In genomic region chr5:84334481-84334880, GRCm38 (mm10) we compare ENCODE assay signal across 24 mouse cellular contexts.
DNase-seq lines count a peak whose midpoint lies in the region; ATAC-seq and TF ChIP-seq lines count a peak whose summit lies in the region.
"Had no signal": no experiment of that assay in that cellular context is flagged by ENCODE, and none has a peak within 500 bp of the region (broad histone marks: within the 10 kb centered on the region; RNA-seq: fewer than 3 reads in every experiment).

No protein-coding gene starts in this region.

- TF ChIP-seq POLR2A in brain, embryonic 14.5 days (IDR thresholded peaks at IDR 0.05; ENCODE audit: borderline replicate concordance, extremely low read depth, insufficient read depth, insufficient read length, poor library complexity, severe bottlenecking) = no peak

- no peaks in the 10 kb centered on the region for H3K27me3 ChIP-seq in forebrain, embryonic 14.5 days (replicated peaks; ENCODE audit: control insufficient read depth, insufficient read depth, low read length)
- H3K27me3 ChIP-seq in forebrain, embryonic 10.5 days (ENCODE audit: poor library complexity, severe bottlenecking) = no peaks in the 10 kb centered on the region
- no peaks in the 10 kb centered on the region for H3K27me3 ChIP-seq in forebrain, embryonic 15.5 days
- H3K27me3 ChIP-seq in forebrain, embryonic 13.5 days = no peaks in the 10 kb centered on the region
- H3K27me3 ChIP-seq: CH12.LX, Patski had no signal

- H3K9ac ChIP-seq in forebrain, embryonic 14.5 days (ENCODE audit: low read length) = no peak overlapping the region
- no peak overlapping the region for H3K9ac ChIP-seq in forebrain, embryonic 15.5 days (replicated peaks)
- no peak overlapping the region for H3K9ac ChIP-seq in forebrain, embryonic 13.5 days

- H3K4me1 ChIP-seq in forebrain, embryonic 14.5 days (ENCODE audit: control insufficient read depth, insufficient read depth, low read length) = 0 out of 2 replicates have a peak, but pooled peaks cover 2% of the 10 kb centered on the region
- H3K4me1 ChIP-seq in forebrain, embryonic 10.5 days = 0 out of 2 replicates have a peak, but pooled peaks cover 3% of the 10 kb centered on the region
- peaks cover 18% of the 10 kb centered on the region for H3K4me1 ChIP-seq in forebrain, embryonic 15.5 days
- 0 out of 2 replicates have a peak, but pooled peaks cover 8% of the 10 kb centered on the region for H3K4me1 ChIP-seq in forebrain, embryonic 13.5 days

- H3K36me3 ChIP-seq in forebrain, embryonic 14.5 days (ENCODE audit: control insufficient read depth, insufficient read depth, low read length) = peaks cover 6% of the 10 kb centered on the region; the same call in 1 of the 2 replicates
- H3K36me3 ChIP-seq in forebrain, embryonic 10.5 days (replicated peaks) = no peaks in the 10 kb centered on the region
- H3K36me3 ChIP-seq in forebrain, embryonic 15.5 days = no peaks in the 10 kb centered on the region
- peaks cover 8% of the 10 kb centered on the region for H3K36me3 ChIP-seq in forebrain, embryonic 13.5 days (ENCODE audit: poor library complexity, severe bottlenecking)
- H3K36me3 ChIP-seq: G1E had no signal

- H3K27ac ChIP-seq in forebrain, embryonic 14.5 days (ENCODE audit: low read depth, low read length) = no peak overlapping the region
- H3K27ac ChIP-seq in forebrain, embryonic 10.5 days = no peak overlapping the region
- H3K27ac ChIP-seq in forebrain, embryonic 15.5 days (replicated peaks) = no peak overlapping the region
- no peak overlapping the region for H3K27ac ChIP-seq in forebrain, embryonic 13.5 days

- DNase-seq in forebrain, embryonic 14.5 days (ENCODE audit: low spot score) = peak; percentile 72
- DNase-seq in forebrain, embryonic 10.5 days (ENCODE audit: extremely low spot score, low spot score) = no peak
- peak; percentile 17 for DNase-seq in Muller cell, postnatal 12 days (ENCODE audit: inconsistent ontology term)
- peak; percentile 82 for DNase-seq in brain, embryonic 14.5 days (ENCODE audit: low read depth)
- DNase-seq in lung, postnatal 25 days (ENCODE audit: low spot score) = no peak
- DNase-seq in lung, postnatal 10 days = no peak
- DNase-seq: adrenal gland, adult 2 months; adrenal gland, adult 8-10 months; adrenal gland, postnatal 10 days; adrenal gland, postnatal 14 days; adrenal gland, postnatal 25 days; adrenal gland, postnatal 36 days; B cell, adult 2 months; cerebellum, adult 11 months; cerebellum, adult 11-12 months; cerebellum, adult 18-20 months; cerebellum, adult 2 months had no signal

- peak; percentile 58 for ATAC-seq in forebrain, embryonic 14.5 days
- ATAC-seq in forebrain, embryonic 15.5 days (replicated peaks) = peak; percentile 54; the same call in 1 of the 2 replicates
- no peak for ATAC-seq in forebrain, embryonic 13.5 days
- ATAC-seq: activated CD4-positive, CD25-positive, alpha-beta regulatory T cell, adult 4 months; CD4-positive, CD25-positive, alpha-beta regulatory T cell, adult 4 months; Patski had no signal

- 46% methylated on average over 6 of the region's 6 CpGs for WGBS in forebrain, embryonic 14.5 days
- WGBS in forebrain, embryonic 10.5 days = 87% methylated on average over 6 of the region's 6 CpGs
- 41% methylated on average over 6 of the region's 6 CpGs for WGBS in forebrain, embryonic 15.5 days
- 50% methylated on average over 6 of the region's 6 CpGs for WGBS in forebrain, embryonic 13.5 days

- no peak overlapping the region for H3K4me3 ChIP-seq in forebrain, embryonic 14.5 days (ENCODE audit: low read depth, low read length)
- no peak overlapping the region for H3K4me3 ChIP-seq in forebrain, embryonic 10.5 days
- no peak overlapping the region for H3K4me3 ChIP-seq in forebrain, embryonic 15.5 days
- no peak overlapping the region for H3K4me3 ChIP-seq in forebrain, embryonic 13.5 days

- H3K9me3 ChIP-seq in forebrain, embryonic 14.5 days (replicated peaks; ENCODE audit: control insufficient read depth, low read length) = no peaks in the 10 kb centered on the region
- no peaks in the 10 kb centered on the region for H3K9me3 ChIP-seq in forebrain, embryonic 10.5 days
- H3K9me3 ChIP-seq in forebrain, embryonic 15.5 days = no peaks in the 10 kb centered on the region
- no peaks in the 10 kb centered on the region for H3K9me3 ChIP-seq in forebrain, embryonic 13.5 days (replicated peaks)

- no peak for TF ChIP-seq CTCF in brain, embryonic 14.5 days (IDR thresholded peaks at IDR 0.05; ENCODE audit: borderline replicate concordance, extremely low read depth, insufficient read depth, insufficient read length)

- H3K4me2 ChIP-seq in forebrain, embryonic 14.5 days (ENCODE audit: low read length) = no peak overlapping the region
- no peak overlapping the region for H3K4me2 ChIP-seq in forebrain, embryonic 15.5 days (replicated peaks)
- H3K4me2 ChIP-seq in forebrain, embryonic 13.5 days = no peak overlapping the region

Comparison
In these comparisons a context has a peak if more than half of its experiments do, and no peak if none do; other contexts are left out.
1. DNase-seq: peak in forebrain, embryonic 14.5 days (single experiment), Muller cell, postnatal 12 days (single experiment) and brain, embryonic 14.5 days (single experiment); none in forebrain, embryonic 10.5 days (single experiment), lung, postnatal 25 days (single experiment) and lung, postnatal 10 days (single experiment).